Mouse (Mus musculus) lung, postnatal 0 days (tissue): ENCODE measurements at regions not wholly inside any gene's neighbourhood (a gene's known extent, or its start where the extent isn't known, plus 50 kb on each side); places are given as distances from the start of the nearest gene placed in this dataset.

ENCODE experiments used
- ATAC-seq: fragments of 200-750 bp; cut with Nextera tagmentation; 2 replicates; pipeline ENCODE4 v1.8.0; 2017; ENCODE audit warnings: moderate library complexity
- DNase-seq: peaks from one replicate; pipeline ENCODE4 v3.0.0-alpha.2; 2016; ENCODE audit warnings: low spot score
- H3K27ac ChIP-seq: fragments of 300-500 bp; sonication (generic); 2 replicates; pipeline ENCODE4 v1.5.1; 2014; ENCODE audit warnings: antibody characterized with exemption, mild to moderate bottlenecking, low read length, mixed read lengths
- H3K27me3 ChIP-seq: fragments of 300-500 bp; sonication (generic); replicated peaks from 2 replicates; pipeline ENCODE4 v1.6.1; 2014; ENCODE audit warnings: low read length, mixed read lengths; ENCODE audit not compliant: insufficient read depth
- H3K36me3 ChIP-seq: fragments of 300-500 bp; sonication (generic); 2 replicates; pipeline ENCODE4 v1.6.1; 2014; ENCODE audit warnings: low read length, mixed read lengths; ENCODE audit not compliant: insufficient read depth
- H3K4me1 ChIP-seq: fragments of 300-500 bp; sonication (generic); 2 replicates; pipeline ENCODE4 v1.6.1; 2014; ENCODE audit warnings: antibody characterized with exemption, low read depth, low read length, mixed read lengths; ENCODE audit not compliant: insufficient read depth
- H3K4me2 ChIP-seq: fragments of 300-500 bp; sonication (generic); replicated peaks from 2 replicates; pipeline ENCODE4 v1.6.1; 2014; ENCODE audit warnings: low read depth, mild to moderate bottlenecking, low read length, moderate library complexity, mixed read lengths
- H3K4me3 ChIP-seq: fragments of 300-500 bp; sonication (generic); 2 replicates; pipeline ENCODE4 v1.5.1; 2014; ENCODE audit warnings: low read depth, low read length
- H3K9ac ChIP-seq: fragments of 300-500 bp; sonication (generic); replicated peaks from 2 replicates; pipeline ENCODE4 v1.6.1; 2014; ENCODE audit warnings: low read depth, mild to moderate bottlenecking
- H3K9me3 ChIP-seq: fragments of 300-500 bp; sonication (generic); 2 replicates; pipeline ENCODE4 v1.6.1; 2016; ENCODE audit warnings: low read length, mixed read lengths
- CTCF ChIP-seq: IDR thresholded peaks from 2 replicates; pipeline ENCODE4 v1.5.1; 2016; ENCODE audit warnings: antibody characterized with exemption, mild to moderate bottlenecking
- EP300 ChIP-seq: IDR thresholded peaks from 2 replicates; pipeline ENCODE4 v1.6.1; 2016; ENCODE audit warnings: antibody characterized with exemption, mild to moderate bottlenecking, control low read depth
- WGBS: fragments of 180-500 bp; shearing (Covaris S2); extraction: QIAGEN DNeasy Blood & Tissue Kit; methylation state at CpG from one replicate; pipeline ENCODE4 v1.1.7; 2014; 5-methylcytosine and 5-hydroxymethylcytosine counted together

- peak; percentile 57 for DNase-seq
- Histone ChIP-seq H3K4me3 (no peak overlapping the region), H3K9ac (no peak overlapping the region), H3K27ac (no peak overlapping the region), H3K4me2 (no peak overlapping the region), H3K4me1 (no peaks in the 10 kb centered on the region), H3K36me3 (no peaks in the 10 kb centered on the region), H3K27me3 (no peaks in the 10 kb centered on the region), H3K9me3 (no peaks in the 10 kb centered on the region)
- TF ChIP-seq EP300: 0 out of 2 replicates have a peak, but pooled peaks have one; percentile 14
- TF ChIP-seq CTCF: no peak
- WGBS: 48% methylated on average over 2 of the region's 2 CpGs
- peak; percentile 83 for ATAC-seq
Observed at GRCm38 (mm10) chr4:9067874-9068273, 829.0 kb upstream of the Car8 start.

GRCm38 (mm10) chr4:9065981-9066815 is 827.4 kb upstream of the Car8 start:
- no peak overlapping the region for H3K9ac ChIP-seq
- 58% methylated on average over 10 of the region's 10 CpGs for WGBS
- no peaks in the 10 kb centered on the region for H3K36me3 ChIP-seq
- H3K4me2 ChIP-seq: no peak overlapping the region
- no peaks in the 10 kb centered on the region for H3K4me1 ChIP-seq
- ATAC-seq: no peak
- H3K9me3 ChIP-seq: no peaks in the 10 kb centered on the region
- DNase-seq: no peak
- no peaks in the 10 kb centered on the region for H3K27me3 ChIP-seq
- H3K27ac ChIP-seq: no peak overlapping the region
- no peak overlapping the region for H3K4me3 ChIP-seq
- no peak for TF ChIP-seq EP300
- TF ChIP-seq CTCF: no peak

- Histone ChIP-seq H3K9me3 (no peaks in the 10 kb centered on the region), H3K4me1 (no peaks in the 10 kb centered on the region), H3K36me3 (no peaks in the 10 kb centered on the region), H3K27me3 (no peaks in the 10 kb centered on the region), H3K27ac (no peak overlapping the region), H3K9ac (no peak overlapping the region), H3K4me2 (no peak overlapping the region), H3K4me3 (no peak overlapping the region)
- ATAC-seq (no peak), DNase-seq (no peak)
- no peak for TF ChIP-seq EP300
- no peak for TF ChIP-seq CTCF
- WGBS: 43% methylated on average over 3 of the region's 3 CpGs
Observed at GRCm38 (mm10) chr4:9061941-9062340, 823.1 kb upstream of the Car8 start.

GRCm38 (mm10) chr4:9060221-9060620 is 821.4 kb upstream of the Car8 start:
- Histone ChIP-seq H3K36me3 (no peaks in the 10 kb centered on the region), H3K27me3 (no peaks in the 10 kb centered on the region), H3K27ac (no peak overlapping the region), H3K4me2 (no peak overlapping the region), H3K4me1 (no peaks in the 10 kb centered on the region), H3K9me3 (no peaks in the 10 kb centered on the region), H3K4me3 (no peak overlapping the region), H3K9ac (no peak overlapping the region)
- DNase-seq (no peak), ATAC-seq (no peak)
- WGBS: 67% methylated on average over 5 of the region's 5 CpGs
- no peak for TF ChIP-seq EP300
- TF ChIP-seq CTCF: no peak

GRCm38 (mm10) chr4:9057676-9058075 is 818.8 kb upstream of the Car8 start:
- Histone ChIP-seq H3K4me1 (no peaks in the 10 kb centered on the region), H3K4me3 (no peak overlapping the region), H3K4me2 (no peak overlapping the region), H3K9me3 (no peaks in the 10 kb centered on the region), H3K27me3 (no peaks in the 10 kb centered on the region), H3K27ac (no peak overlapping the region), H3K9ac (no peak overlapping the region), H3K36me3 (no peaks in the 10 kb centered on the region)
- DNase-seq (no peak), ATAC-seq (no peak)
- TF ChIP-seq CTCF: no peak
- TF ChIP-seq EP300: no peak
- WGBS: 71% methylated on average over 4 of the region's 4 CpGs

- no peak for TF ChIP-seq EP300
- TF ChIP-seq CTCF: no peak
- Histone ChIP-seq H3K27ac (no peak overlapping the region), H3K27me3 (no peaks in the 10 kb centered on the region), H3K4me2 (no peak overlapping the region), H3K4me1 (no peaks in the 10 kb centered on the region), H3K36me3 (no peaks in the 10 kb centered on the region), H3K9me3 (no peaks in the 10 kb centered on the region), H3K4me3 (no peak overlapping the region), H3K9ac (no peak overlapping the region)
- DNase-seq (no peak), ATAC-seq (no peak)
- 81% methylated on average over 7 of the region's 7 CpGs for WGBS
Observed at GRCm38 (mm10) chr4:9057113-9057512, 818.3 kb upstream of the Car8 start.
